8 mouse cellular contexts compared by ENCODE assay signal in genomic region chr1:171248386-171249226, GRCm38 (mm10). TPM values are rescaled to one million over a fixed set of nuclear protein-coding genes. Genes with fewer than 3 reads are reported as not detected.
DNase-seq lines count a peak whose midpoint lies in the region; ATAC-seq lines count a peak whose summit lies in the region.

No protein-coding gene starts in this region.

- peaks cover 58% of the 10 kb centered on the region for H3K4me1 ChIP-seq in forebrain, embryonic 12.5 days
- peaks cover 37% of the 10 kb centered on the region for H3K4me1 ChIP-seq in forebrain, embryonic 14.5 days (ENCODE audit: control insufficient read depth, insufficient read depth, low read length)
- H3K4me1 ChIP-seq in midbrain, embryonic 12.5 days, result peaks cover 55% of the 10 kb centered on the region
- peaks cover 33% of the 10 kb centered on the region for H3K4me1 ChIP-seq in midbrain, embryonic 16.5 days (ENCODE audit: control insufficient read depth, insufficient read depth, low read length)
- peaks cover 50% of the 10 kb centered on the region for H3K4me1 ChIP-seq in intestine, embryonic 15.5 days (replicated peaks)
- H3K4me1 ChIP-seq in stomach, embryonic 16.5 days (ENCODE audit: control insufficient read depth, insufficient read depth, low read length), result peaks cover 46% of the 10 kb centered on the region

- no peak for DNase-seq in forebrain, embryonic 14.5 days (ENCODE audit: low spot score)
- DNase-seq in thymus, postnatal 25 days, result no peak
- DNase-seq in layer of hippocampus, postnatal 25 days (ENCODE audit: extremely low spot score in 1 of 2, low spot score in 1 of 2), result no peak

- peaks cover 5% of the 10 kb centered on the region for H3K27me3 ChIP-seq in forebrain, embryonic 12.5 days
- H3K27me3 ChIP-seq in forebrain, embryonic 14.5 days (replicated peaks; ENCODE audit: control insufficient read depth, insufficient read depth, low read length), result no peaks in the 10 kb centered on the region
- H3K27me3 ChIP-seq in midbrain, embryonic 12.5 days, result peaks cover 8% of the 10 kb centered on the region; the same call in 1 of the 2 replicates
- no peaks in the 10 kb centered on the region for H3K27me3 ChIP-seq in midbrain, embryonic 16.5 days (ENCODE audit: control insufficient read depth, insufficient read depth, low read depth, low read length)
- 0 out of 2 replicates have a peak, but pooled peaks cover 4% of the 10 kb centered on the region for H3K27me3 ChIP-seq in intestine, embryonic 15.5 days (replicated peaks)
- H3K27me3 ChIP-seq in stomach, embryonic 16.5 days (ENCODE audit: control insufficient read depth, insufficient read depth, low read length), result no peaks in the 10 kb centered on the region

- H3K9ac ChIP-seq in forebrain, embryonic 12.5 days, result no peak overlapping the region
- no peak overlapping the region for H3K9ac ChIP-seq in forebrain, embryonic 14.5 days (ENCODE audit: low read length)
- H3K9ac ChIP-seq in midbrain, embryonic 12.5 days (replicated peaks), result no peak overlapping the region
- H3K9ac ChIP-seq in midbrain, embryonic 16.5 days (ENCODE audit: low read depth, low read length), result no peak overlapping the region
- H3K9ac ChIP-seq in intestine, embryonic 15.5 days, result no peak overlapping the region
- no peak overlapping the region for H3K9ac ChIP-seq in stomach, embryonic 16.5 days (ENCODE audit: low read length)

- peaks cover 15% of the 10 kb centered on the region for H3K36me3 ChIP-seq in forebrain, embryonic 12.5 days (replicated peaks)
- peaks cover 7% of the 10 kb centered on the region; the same call in 1 of the 2 replicates for H3K36me3 ChIP-seq in forebrain, embryonic 14.5 days (ENCODE audit: control insufficient read depth, insufficient read depth, low read length)
- H3K36me3 ChIP-seq in midbrain, embryonic 12.5 days, result peaks cover 8% of the 10 kb centered on the region
- no peaks in the 10 kb centered on the region; the same call in 1 of the 2 replicates for H3K36me3 ChIP-seq in midbrain, embryonic 16.5 days (ENCODE audit: control insufficient read depth, insufficient read depth, low read length)
- H3K36me3 ChIP-seq in intestine, embryonic 15.5 days, result 0 out of 2 replicates have a peak, but pooled peaks cover 2% of the 10 kb centered on the region
- H3K36me3 ChIP-seq in stomach, embryonic 16.5 days (ENCODE audit: control insufficient read depth, insufficient read depth, low read length), result 0 out of 2 replicates have a peak, but pooled peaks cover 9% of the 10 kb centered on the region

- peak overlapping the region; percentile 26; the same call in 1 of the 2 replicates for H3K27ac ChIP-seq in forebrain, embryonic 12.5 days
- H3K27ac ChIP-seq in forebrain, embryonic 14.5 days (ENCODE audit: low read depth, low read length), result no peak overlapping the region
- H3K27ac ChIP-seq in midbrain, embryonic 12.5 days (replicated peaks), result 0 out of 2 replicates have a peak overlapping the region, but pooled peaks have one; percentile 62
- no peak overlapping the region for H3K27ac ChIP-seq in midbrain, embryonic 16.5 days (ENCODE audit: low read length)
- peak overlapping the region; percentile 86 for H3K27ac ChIP-seq in intestine, embryonic 15.5 days
- peak overlapping the region; percentile 97 for H3K27ac ChIP-seq in stomach, embryonic 16.5 days (ENCODE audit: low read length)

- H3K9me3 ChIP-seq in forebrain, embryonic 12.5 days, result no peaks in the 10 kb centered on the region
- no peaks in the 10 kb centered on the region for H3K9me3 ChIP-seq in forebrain, embryonic 14.5 days (replicated peaks; ENCODE audit: control insufficient read depth, low read length)
- no peaks in the 10 kb centered on the region for H3K9me3 ChIP-seq in midbrain, embryonic 12.5 days
- H3K9me3 ChIP-seq in midbrain, embryonic 16.5 days (replicated peaks; ENCODE audit: control insufficient read depth, low read length, poor library complexity, severe bottlenecking), result no peaks in the 10 kb centered on the region
- H3K9me3 ChIP-seq in intestine, embryonic 15.5 days, result no peaks in the 10 kb centered on the region
- H3K9me3 ChIP-seq in stomach, embryonic 16.5 days (replicated peaks; ENCODE audit: control insufficient read depth, low read length), result no peaks in the 10 kb centered on the region

- no peak overlapping the region for H3K4me2 ChIP-seq in forebrain, embryonic 12.5 days
- no peak overlapping the region for H3K4me2 ChIP-seq in forebrain, embryonic 14.5 days (ENCODE audit: low read length)
- no peak overlapping the region for H3K4me2 ChIP-seq in midbrain, embryonic 12.5 days (replicated peaks)
- no peak overlapping the region for H3K4me2 ChIP-seq in midbrain, embryonic 16.5 days (ENCODE audit: low read length)
- H3K4me2 ChIP-seq in intestine, embryonic 15.5 days (replicated peaks), result no peak overlapping the region; the same call in none of the 2 replicates
- H3K4me2 ChIP-seq in stomach, embryonic 16.5 days (ENCODE audit: low read depth, low read length), result 0 out of 2 replicates have a peak overlapping the region, but pooled peaks have one; percentile 59

- no peak for ATAC-seq in forebrain, embryonic 12.5 days (ENCODE audit: low FRiP score)
- no peak for ATAC-seq in forebrain, embryonic 14.5 days
- no peak for ATAC-seq in midbrain, embryonic 12.5 days (ENCODE audit: low FRiP score, low read depth)
- no peak for ATAC-seq in midbrain, embryonic 16.5 days
- ATAC-seq in intestine, embryonic 15.5 days, result no peak
- no peak for ATAC-seq in stomach, embryonic 16.5 days (ENCODE audit: insufficient read depth, low FRiP score)

- no peak overlapping the region for H3K4me3 ChIP-seq in forebrain, embryonic 12.5 days (replicated peaks)
- H3K4me3 ChIP-seq in forebrain, embryonic 14.5 days (ENCODE audit: low read depth, low read length), result no peak overlapping the region
- no peak overlapping the region for H3K4me3 ChIP-seq in midbrain, embryonic 12.5 days
- no peak overlapping the region for H3K4me3 ChIP-seq in midbrain, embryonic 16.5 days (ENCODE audit: low read depth, low read length)
- H3K4me3 ChIP-seq in intestine, embryonic 15.5 days (replicated peaks), result no peak overlapping the region
- H3K4me3 ChIP-seq in stomach, embryonic 16.5 days (replicated peaks; ENCODE audit: low read length), result no peak overlapping the region

- 43% methylated on average over 3 of the region's 3 CpGs for WGBS in forebrain, embryonic 12.5 days
- 43% methylated on average over 3 of the region's 3 CpGs for WGBS in forebrain, embryonic 14.5 days
- 33% methylated on average over 3 of the region's 3 CpGs for WGBS in midbrain, embryonic 12.5 days
- 32% methylated on average over 3 of the region's 3 CpGs for WGBS in midbrain, embryonic 16.5 days
- WGBS in intestine, embryonic 15.5 days, result 52% methylated on average over 3 of the region's 3 CpGs
- 54% methylated on average over 3 of the region's 3 CpGs for WGBS in stomach, embryonic 16.5 days

RNA-seq across cellular contexts. Expression of gene Adamts4, which starts 1.6 kb away (rescaled TPM):
- polyA plus RNA-seq in forebrain, embryonic 12.5 days (2016; fragmentation: Nextera tagmentation; extraction: Ambion mirVana), result 8.9 TPM in 2 replicates
- 2.5 and 3.9 TPM in 2 replicates for polyA plus RNA-seq in forebrain, embryonic 14.5 days (2014; fragmentation: Nextera tagmentation; extraction: Ambion mirVana)
- 8.2 and 9.2 TPM in 2 replicates for polyA plus RNA-seq in midbrain, embryonic 12.5 days (2016; fragmentation: Nextera tagmentation; extraction: Ambion mirVana)
- 8.7 and 9.1 TPM in 2 replicates for polyA plus RNA-seq in midbrain, embryonic 16.5 days (2015; fragmentation: Nextera tagmentation; extraction: Ambion mirVana)
- 6.3 and 6.8 TPM in 2 replicates for polyA plus RNA-seq in intestine, embryonic 15.5 days (2015; fragmentation: Nextera tagmentation; extraction: Ambion mirVana)
- polyA plus RNA-seq in stomach, embryonic 16.5 days (2015; fragmentation: Nextera tagmentation; extraction: Ambion mirVana), result 11.0 and 12.8 TPM in 2 replicates
- 10 to 100 TPM; 23.5 to 26.1 TPM for total RNA-seq in layer of hippocampus, postnatal 25 days (2021)

RNA-seq across cellular contexts. Expression of gene Ndufs2, which starts 2.6 kb away (rescaled TPM):
- polyA plus RNA-seq in forebrain, embryonic 12.5 days (2016; fragmentation: Nextera tagmentation; extraction: Ambion mirVana), result 209 and 213 TPM in 2 replicates
- 244 and 260 TPM in 2 replicates for polyA plus RNA-seq in forebrain, embryonic 14.5 days (2014; fragmentation: Nextera tagmentation; extraction: Ambion mirVana)
- 224 and 226 TPM in 2 replicates for polyA plus RNA-seq in midbrain, embryonic 12.5 days (2016; fragmentation: Nextera tagmentation; extraction: Ambion mirVana)
- polyA plus RNA-seq in midbrain, embryonic 16.5 days (2015; fragmentation: Nextera tagmentation; extraction: Ambion mirVana), result 218 and 225 TPM in 2 replicates
- polyA plus RNA-seq in intestine, embryonic 15.5 days (2015; fragmentation: Nextera tagmentation; extraction: Ambion mirVana), result 304 and 326 TPM in 2 replicates
- 259 and 260 TPM in 2 replicates for polyA plus RNA-seq in stomach, embryonic 16.5 days (2015; fragmentation: Nextera tagmentation; extraction: Ambion mirVana)
- total RNA-seq in layer of hippocampus, postnatal 25 days (2021), result 100 to 1,000 TPM; 280 to 296 TPM

RNA-seq across cellular contexts. Expression of gene Fcer1g, which starts 14.4 kb away (rescaled TPM):
- 12.6 and 15.3 TPM in 2 replicates for polyA plus RNA-seq in forebrain, embryonic 12.5 days (2016; fragmentation: Nextera tagmentation; extraction: Ambion mirVana)
- 25.1 and 31.5 TPM in 2 replicates for polyA plus RNA-seq in forebrain, embryonic 14.5 days (2014; fragmentation: Nextera tagmentation; extraction: Ambion mirVana)
- 22.3 and 28.4 TPM in 2 replicates for polyA plus RNA-seq in midbrain, embryonic 12.5 days (2016; fragmentation: Nextera tagmentation; extraction: Ambion mirVana)
- polyA plus RNA-seq in midbrain, embryonic 16.5 days (2015; fragmentation: Nextera tagmentation; extraction: Ambion mirVana), result 15.9 and 19.3 TPM in 2 replicates
- 51.5 and 54.5 TPM in 2 replicates for polyA plus RNA-seq in intestine, embryonic 15.5 days (2015; fragmentation: Nextera tagmentation; extraction: Ambion mirVana)
- 68.0 and 77.1 TPM in 2 replicates for polyA plus RNA-seq in stomach, embryonic 16.5 days (2015; fragmentation: Nextera tagmentation; extraction: Ambion mirVana)
- 10 to 100 TPM; 13.1 to 15.8 TPM for total RNA-seq in layer of hippocampus, postnatal 25 days (2021)

RNA-seq across cellular contexts. Expression of gene B4galt3, which starts 21.5 kb away (rescaled TPM):
- 78.1 and 78.6 TPM in 2 replicates for polyA plus RNA-seq in forebrain, embryonic 12.5 days (2016; fragmentation: Nextera tagmentation; extraction: Ambion mirVana)
- polyA plus RNA-seq in forebrain, embryonic 14.5 days (2014; fragmentation: Nextera tagmentation; extraction: Ambion mirVana), result 74.9 and 94.2 TPM in 2 replicates
- 72.1 and 80.6 TPM in 2 replicates for polyA plus RNA-seq in midbrain, embryonic 12.5 days (2016; fragmentation: Nextera tagmentation; extraction: Ambion mirVana)
- 113 and 115 TPM in 2 replicates for polyA plus RNA-seq in midbrain, embryonic 16.5 days (2015; fragmentation: Nextera tagmentation; extraction: Ambion mirVana)
- 54.2 and 54.5 TPM in 2 replicates for polyA plus RNA-seq in intestine, embryonic 15.5 days (2015; fragmentation: Nextera tagmentation; extraction: Ambion mirVana)
- polyA plus RNA-seq in stomach, embryonic 16.5 days (2015; fragmentation: Nextera tagmentation; extraction: Ambion mirVana), result 70.6 and 71.5 TPM in 2 replicates
- total RNA-seq in layer of hippocampus, postnatal 25 days (2021), result 10 to 100 TPM; 63.9 to 66.7 TPM

RNA-seq across cellular contexts. Expression of gene Apoa2, which starts 23.8 kb away (rescaled TPM):
- 1.5 and 2.6 TPM in 2 replicates for polyA plus RNA-seq in forebrain, embryonic 12.5 days (2016; fragmentation: Nextera tagmentation; extraction: Ambion mirVana)
- polyA plus RNA-seq in forebrain, embryonic 14.5 days (2014; fragmentation: Nextera tagmentation; extraction: Ambion mirVana), result 0.88 and 1.9 TPM in 2 replicates
- 2.9 and 6.6 TPM in 2 replicates for polyA plus RNA-seq in midbrain, embryonic 12.5 days (2016; fragmentation: Nextera tagmentation; extraction: Ambion mirVana)
- 2.1 and 3.1 TPM in 2 replicates for polyA plus RNA-seq in midbrain, embryonic 16.5 days (2015; fragmentation: Nextera tagmentation; extraction: Ambion mirVana)
- polyA plus RNA-seq in intestine, embryonic 15.5 days (2015; fragmentation: Nextera tagmentation; extraction: Ambion mirVana), result 84.7 and 123 TPM in 2 replicates
- polyA plus RNA-seq in stomach, embryonic 16.5 days (2015; fragmentation: Nextera tagmentation; extraction: Ambion mirVana), result 257 and 347 TPM in 2 replicates
- 1 to 10 TPM; 1.9 to 2.3 TPM for total RNA-seq in layer of hippocampus, postnatal 25 days (2021)

Comparison
In these comparisons a context has a peak if more than half of its experiments do, and no peak if none do; other contexts are left out.
1. H3K27ac ChIP-seq: peak in forebrain, embryonic 12.5 days (single experiment), midbrain, embryonic 12.5 days (single experiment), intestine, embryonic 15.5 days (single experiment) and stomach, embryonic 16.5 days (single experiment); none in forebrain, embryonic 14.5 days (single experiment) and midbrain, embryonic 16.5 days (single experiment).